ENCODE assay signal across 19 mouse cellular contexts in genomic region chr11:121118577-121118976, GRCm38 (mm10). TPM values are rescaled to one million over a fixed set of nuclear protein-coding genes. Genes with fewer than 3 reads are reported as not detected.
"Had no signal": no experiment of that assay in that cellular context is flagged by ENCODE, and none has a peak within 500 bp of the region (broad histone marks: within the 10 kb centered on the region; RNA-seq: fewer than 3 reads in every experiment).

Tex19.2 (minus strand) TSS chr11:121118677.

- H3K9ac ChIP-seq: liver, embryonic 14.5 days; lung, embryonic 14.5 days; midbrain, embryonic 12.5 days; neural tube, embryonic 12.5 days; stomach, embryonic 15.5 days had no signal

- H3K27ac ChIP-seq: liver, embryonic 14.5 days; macrophage; midbrain, embryonic 12.5 days; neural tube, embryonic 12.5 days; stomach, embryonic 15.5 days; stomach, postnatal 0 days had no signal

- DNase-seq: lung, adult 18-20 months; lung, embryonic 14.5 days; lung, postnatal 10 days; midbrain, embryonic 14.5 days; right cerebral cortex, postnatal 14 days; thymus, adult 2 months had no signal

- H3K4me3 ChIP-seq: megakaryocyte, embryonic 14.5 days; midbrain, embryonic 12.5 days; neural tube, embryonic 12.5 days; stomach, embryonic 15.5 days had no signal

- H3K27me3 ChIP-seq: midbrain, embryonic 12.5 days; neural tube, embryonic 12.5 days; stomach, embryonic 15.5 days had no signal

- H3K36me3 ChIP-seq: midbrain, embryonic 12.5 days; neural tube, embryonic 12.5 days; stomach, embryonic 15.5 days had no signal

- H3K9me3 ChIP-seq: megakaryocyte, embryonic 14.5 days; midbrain, embryonic 12.5 days; neural tube, embryonic 12.5 days; stomach, embryonic 15.5 days had no signal

- H3K4me1 ChIP-seq: neural tube, embryonic 12.5 days; stomach, embryonic 15.5 days had no signal

RNA-seq across cellular contexts. Expression of gene Tex19.2, which starts in this region (rescaled TPM):
- total RNA-seq: monocyte, adult 5-6 weeks; neutrophil, adult 5-6 weeks had no signal
- polyA plus RNA-seq: lung, embryonic 14.5 days; lung, embryonic 16.5 days; macrophage; midbrain, embryonic 12.5 days; midbrain, embryonic 14.5 days; midbrain, embryonic 16.5 days; neural tube, embryonic 12.5 days; neural tube, embryonic 14.5 days; spleen, adult 2 months; stomach, embryonic 15.5 days had no signal
